Mouse (Mus musculus): ENCODE results near the gene Wwox. TPM values are rescaled to one million over a fixed set of nuclear protein-coding genes. Genes with fewer than 3 reads are reported as not detected.

Gene Wwox
- polyA plus RNA-seq, 1 experiment: 13.5 TPM

GRCm38 (mm10) chr8:115129307-115129706 lies 689.9 kb downstream of the Wwox start:
- WGBS: 86% methylated on average over 4 of the region's 4 CpGs
- no peak for TF ChIP-seq CTCF (IDR thresholded peaks at IDR 0.05; ENCODE audit: control insufficient read depth, insufficient read depth, low read length)
- TF ChIP-seq POLR2A (IDR thresholded peaks at IDR 0.05; ENCODE audit: borderline replicate concordance, control insufficient read depth, low read depth, low read length): no peak
- H3K4me1 ChIP-seq (ENCODE audit: control insufficient read depth, insufficient read depth, low read length): 0 out of 2 replicates have a peak, but pooled peaks cover 2% of the 10 kb centered on the region
- H3K4me3 ChIP-seq (replicated peaks; ENCODE audit: control insufficient read depth, low read depth, low read length): no peak overlapping the region
- no peak overlapping the region for H3K27ac ChIP-seq (ENCODE audit: control insufficient read depth, insufficient read depth, low read depth, low read length, poor library complexity)

- H3K4me1 ChIP-seq (ENCODE audit: control insufficient read depth, insufficient read depth, low read length): no peaks in the 10 kb centered on the region; the same call in 1 of the 2 replicates
- 51% methylated on average over 17 of the region's 17 CpGs for WGBS
- H3K27ac ChIP-seq (ENCODE audit: control insufficient read depth, insufficient read depth, low read depth, low read length, poor library complexity): no peak overlapping the region
- H3K4me3 ChIP-seq (replicated peaks; ENCODE audit: control insufficient read depth, low read depth, low read length): no peak overlapping the region
- no peak for TF ChIP-seq CTCF (IDR thresholded peaks at IDR 0.05; ENCODE audit: control insufficient read depth, insufficient read depth, low read length)
Measured at GRCm38 (mm10) chr8:115133119-115133518, 693.7 kb downstream of the Wwox start.

GRCm38 (mm10) chr8:115133711-115134218 lies 694.3 kb downstream of the Wwox start:
- Histone ChIP-seq H3K27ac (ENCODE audit: control insufficient read depth, insufficient read depth, low read depth, low read length, poor library complexity) (no peak overlapping the region), H3K4me1 (ENCODE audit: control insufficient read depth, insufficient read depth, low read length) (no peaks in the 10 kb centered on the region; the same call in 1 of the 2 replicates), H3K4me3 (replicated peaks; ENCODE audit: control insufficient read depth, low read depth, low read length) (no peak overlapping the region)
- no peak for TF ChIP-seq CTCF (IDR thresholded peaks at IDR 0.05; ENCODE audit: control insufficient read depth, insufficient read depth, low read length)
- TF ChIP-seq POLR2A (IDR thresholded peaks at IDR 0.05; ENCODE audit: borderline replicate concordance, control insufficient read depth, low read depth, low read length): no peak
- 73% methylated on average over 7 of the region's 7 CpGs for WGBS

GRCm38 (mm10) chr8:115136888-115137287 lies 697.4 kb downstream of the Wwox start:
- 50% methylated on average over 10 of the region's 10 CpGs for WGBS
- no peak for TF ChIP-seq CTCF (IDR thresholded peaks at IDR 0.05; ENCODE audit: control insufficient read depth, insufficient read depth, low read length)
- no peak for TF ChIP-seq POLR2A (IDR thresholded peaks at IDR 0.05; ENCODE audit: borderline replicate concordance, control insufficient read depth, low read depth, low read length)
- H3K4me1 ChIP-seq (ENCODE audit: control insufficient read depth, insufficient read depth, low read length): no peaks in the 10 kb centered on the region; the same call in 1 of the 2 replicates
- H3K4me3 ChIP-seq (replicated peaks; ENCODE audit: control insufficient read depth, low read depth, low read length): no peak overlapping the region
- no peak overlapping the region; the same call in 1 of the 2 replicates for H3K27ac ChIP-seq (ENCODE audit: control insufficient read depth, insufficient read depth, low read depth, low read length, poor library complexity)

GRCm38 (mm10) chr8:115141614-115142013 lies 702.2 kb downstream of the Wwox start:
- H3K4me1 ChIP-seq (ENCODE audit: control insufficient read depth, insufficient read depth, low read length): no peaks in the 10 kb centered on the region; the same call in 1 of the 2 replicates
- H3K4me3 ChIP-seq (replicated peaks; ENCODE audit: control insufficient read depth, low read depth, low read length): no peak overlapping the region
- H3K27ac ChIP-seq (ENCODE audit: control insufficient read depth, insufficient read depth, low read depth, low read length, poor library complexity): no peak overlapping the region
- TF ChIP-seq CTCF (IDR thresholded peaks at IDR 0.05; ENCODE audit: control insufficient read depth, insufficient read depth, low read length) (no peak), POLR2A (IDR thresholded peaks at IDR 0.05; ENCODE audit: borderline replicate concordance, control insufficient read depth, low read depth, low read length) (no peak)
- 84% methylated on average over 8 of the region's 8 CpGs for WGBS

GRCm38 (mm10) chr8:115143530-115144320 lies 704.3 kb downstream of the Wwox start:
- TF ChIP-seq CTCF (IDR thresholded peaks at IDR 0.05; ENCODE audit: control insufficient read depth, insufficient read depth, low read length) (no peak), POLR2A (IDR thresholded peaks at IDR 0.05; ENCODE audit: borderline replicate concordance, control insufficient read depth, low read depth, low read length) (no peak)
- H3K4me3 ChIP-seq (replicated peaks; ENCODE audit: control insufficient read depth, low read depth, low read length): no peak overlapping the region
- no peaks in the 10 kb centered on the region for H3K4me1 ChIP-seq (ENCODE audit: control insufficient read depth, insufficient read depth, low read length)
- H3K27ac ChIP-seq (ENCODE audit: control insufficient read depth, insufficient read depth, low read depth, low read length, poor library complexity): no peak overlapping the region
- WGBS: 67% methylated on average over 9 of the region's 9 CpGs

GRCm38 (mm10) chr8:115147006-115147405 lies 707.6 kb downstream of the Wwox start:
- Histone ChIP-seq H3K4me3 (replicated peaks; ENCODE audit: control insufficient read depth, low read depth, low read length) (no peak overlapping the region), H3K4me1 (ENCODE audit: control insufficient read depth, insufficient read depth, low read length) (no peaks in the 10 kb centered on the region), H3K27ac (ENCODE audit: control insufficient read depth, insufficient read depth, low read depth, low read length, poor library complexity) (no peak overlapping the region)
- 80% methylated on average over 9 of the region's 9 CpGs for WGBS
- TF ChIP-seq CTCF (IDR thresholded peaks at IDR 0.05; ENCODE audit: control insufficient read depth, insufficient read depth, low read length): no peak
- TF ChIP-seq POLR2A (IDR thresholded peaks at IDR 0.05; ENCODE audit: borderline replicate concordance, control insufficient read depth, low read depth, low read length): no peak

- WGBS: 83% methylated on average over 24 of the region's 24 CpGs
- no peak for TF ChIP-seq CTCF (IDR thresholded peaks at IDR 0.05; ENCODE audit: control insufficient read depth, insufficient read depth, low read length)
- TF ChIP-seq POLR2A (IDR thresholded peaks at IDR 0.05; ENCODE audit: borderline replicate concordance, control insufficient read depth, low read depth, low read length): no peak
- H3K4me1 ChIP-seq (ENCODE audit: control insufficient read depth, insufficient read depth, low read length): no peaks in the 10 kb centered on the region
- no peak overlapping the region for H3K27ac ChIP-seq (ENCODE audit: control insufficient read depth, insufficient read depth, low read depth, low read length, poor library complexity)
- H3K4me3 ChIP-seq (replicated peaks; ENCODE audit: control insufficient read depth, low read depth, low read length): no peak overlapping the region
Measured at GRCm38 (mm10) chr8:115150446-115151109, 711.1 kb downstream of the Wwox start.
